Mouse (Mus musculus): ENCODE data around the gene Hyls1.

GRCm38 (mm10) chr9:35533266-35533665 lies 36.9 kb downstream of the Hyls1 start:
- no peak for TF ChIP-seq EP300 (IDR thresholded peaks at IDR 0.05; ENCODE audit: insufficient read depth, low read depth, low read length)
- TF ChIP-seq POLR2A (IDR thresholded peaks at IDR 0.05; ENCODE audit: insufficient read depth, low read depth, low read length): no peak
